Mouse (Mus musculus) lung, embryonic 16.5 days (tissue): Measurements from ENCODE around the gene Acat3. TPM values are rescaled to one million over a fixed set of nuclear protein-coding genes. Genes with fewer than 3 reads are reported as not detected.
"Not testable (repeated sequence)": the region's sequence is repeated elsewhere in the genome, so short reads cannot be mapped to it uniquely, and the experiment has no call there.

Experiments used
- ATAC-seq: fragments of 200-750 bp; cut with Nextera tagmentation; 2 replicates; pipeline ENCODE4 v1.8.0; 2017; ENCODE audit warnings: low read depth, mild to moderate bottlenecking, moderate library complexity
- H3K27ac ChIP-seq: fragments of 300-500 bp; sonication (generic); 2 replicates; pipeline ENCODE4 v1.5.1; 2014; ENCODE audit warnings: mild to moderate bottlenecking, control low read depth, low read length
- H3K27me3 ChIP-seq: fragments of 300-500 bp; sonication (generic); 2 replicates; pipeline ENCODE4 v1.6.1; 2014; ENCODE audit warnings: low read depth, low read length, mixed read lengths; ENCODE audit not compliant: control insufficient read depth, insufficient read depth
- H3K36me3 ChIP-seq: fragments of 300-500 bp; sonication (generic); 2 replicates; pipeline ENCODE4 v1.6.1; 2014; ENCODE audit warnings: low read length; ENCODE audit not compliant: control insufficient read depth, insufficient read depth
- H3K4me1 ChIP-seq: fragments of 300-500 bp; sonication (generic); replicated peaks from 2 replicates; pipeline ENCODE4 v1.6.1; 2014; ENCODE audit warnings: low read length, mixed read lengths; ENCODE audit not compliant: control insufficient read depth, insufficient read depth
- H3K4me2 ChIP-seq: fragments of 300-500 bp; sonication (generic); 2 replicates; pipeline ENCODE4 v1.6.1; 2014; ENCODE audit warnings: low read depth, low read length, control low read depth
- H3K4me3 ChIP-seq: fragments of 300-500 bp; sonication (generic); 2 replicates; pipeline ENCODE4 v1.5.1; 2014; ENCODE audit warnings: mild to moderate bottlenecking, low read length, control low read depth
- H3K9ac ChIP-seq: fragments of 300-500 bp; sonication (generic); 2 replicates; pipeline ENCODE4 v1.6.1; 2014; ENCODE audit warnings: low read length, control low read depth
- H3K9me3 ChIP-seq: fragments of 300-500 bp; sonication (generic); 2 replicates; pipeline ENCODE4 v1.6.1; 2016; ENCODE audit warnings: low read length; ENCODE audit not compliant: control insufficient read depth
- WGBS: fragments of 180-500 bp; shearing (Covaris S2); extraction: QIAGEN DNeasy Blood & Tissue Kit; methylation state at CpG from one replicate; pipeline ENCODE4 v1.1.7; 2014; 5-methylcytosine and 5-hydroxymethylcytosine counted together
- polyA plus RNA-seq: library from polyadenylated mRNA; unstranded; fragments of >200 nt; fragmentation: Nextera tagmentation; extraction: Ambion mirVana; gene quantifications from 2 replicates; pipeline ENCODE4 v1.2.1, GENCODE M21; 2015

Acat3 gene
- polyA plus RNA-seq, 1 experiment from 2014 or later, result 0.87 TPM

- H3K4me1 ChIP-seq, result peaks cover 5% of the 10 kb centered on the region; the same call in 1 of the 2 replicates
- no peaks in the 10 kb centered on the region for H3K9me3 ChIP-seq
- no peak overlapping the region for H3K4me2 ChIP-seq
- no peaks in the 10 kb centered on the region for H3K27me3 ChIP-seq
- no peak overlapping the region for H3K9ac ChIP-seq
- no peak overlapping the region for H3K4me3 ChIP-seq
- WGBS, result 88% methylated on average over 9 of the region's 9 CpGs
- H3K27ac ChIP-seq, result no peak overlapping the region
- peaks cover 2% of the 10 kb centered on the region; the same call in 1 of the 2 replicates for H3K36me3 ChIP-seq
- ATAC-seq, result no peak
These were observed 34.0 kb downstream of the Acat3 start for GRCm38 (mm10) chr17:12906436-12906835.

GRCm38 (mm10) chr17:12905810-12906209 is 34.6 kb downstream of the Acat3 start:
- Histone ChIP-seq H3K36me3 (peaks cover 2% of the 10 kb centered on the region; the same call in 1 of the 2 replicates), H3K27me3 (no peaks in the 10 kb centered on the region), H3K9ac (no peak overlapping the region), H3K27ac (no peak overlapping the region), H3K4me1 (peaks cover 5% of the 10 kb centered on the region; the same call in 1 of the 2 replicates), H3K9me3 (no peaks in the 10 kb centered on the region), H3K4me3 (no peak overlapping the region), H3K4me2 (no peak overlapping the region)
- WGBS, result 89% methylated on average over 4 of the region's 4 CpGs
- no peak for ATAC-seq

- 70% methylated on average over 1 of the region's 1 CpGs for WGBS
- ATAC-seq, result no peak
- Histone ChIP-seq H3K4me2 (no peak overlapping the region), H3K36me3 (peaks cover 2% of the 10 kb centered on the region; the same call in 1 of the 2 replicates), H3K9ac (no peak overlapping the region), H3K9me3 (no peaks in the 10 kb centered on the region), H3K4me1 (peaks cover 5% of the 10 kb centered on the region; the same call in 1 of the 2 replicates), H3K27me3 (no peaks in the 10 kb centered on the region), H3K27ac (0 out of 2 replicates have a peak overlapping the region, but pooled peaks have one; percentile 8), H3K4me3 (no peak overlapping the region)
These were observed 36.1 kb downstream of the Acat3 start for GRCm38 (mm10) chr17:12904349-12904748.

GRCm38 (mm10) chr17:12903372-12904333 is 36.7 kb downstream of the Acat3 start:
- peaks cover 2% of the 10 kb centered on the region; the same call in 1 of the 2 replicates for H3K36me3 ChIP-seq
- no peak overlapping the region for H3K4me2 ChIP-seq
- H3K27me3 ChIP-seq, result no peaks in the 10 kb centered on the region
- H3K9me3 ChIP-seq, result no peaks in the 10 kb centered on the region
- peaks cover 5% of the 10 kb centered on the region; the same call in 1 of the 2 replicates for H3K4me1 ChIP-seq
- no peak overlapping the region for H3K4me3 ChIP-seq
- no peak overlapping the region for H3K9ac ChIP-seq
- WGBS, result 38% methylated on average over 11 of the region's 12 CpGs
- ATAC-seq, result peak; percentile 75
- H3K27ac ChIP-seq, result peak overlapping the region; percentile 74

GRCm38 (mm10) chr17:12902291-12902690 is 38.1 kb downstream of the Acat3 start:
- H3K4me1 ChIP-seq, result peaks cover 5% of the 10 kb centered on the region; the same call in 1 of the 2 replicates
- no peak overlapping the region for H3K9ac ChIP-seq
- ATAC-seq, result no peak
- no peak overlapping the region for H3K4me3 ChIP-seq
- no peak overlapping the region for H3K4me2 ChIP-seq
- WGBS, result 84% methylated on average over 6 of the region's 6 CpGs
- H3K27me3 ChIP-seq, result no peaks in the 10 kb centered on the region
- H3K36me3 ChIP-seq, result peaks cover 2% of the 10 kb centered on the region; the same call in 1 of the 2 replicates
- no peak overlapping the region for H3K27ac ChIP-seq
- H3K9me3 ChIP-seq, result no peaks in the 10 kb centered on the region

GRCm38 (mm10) chr17:12898607-12899006 is 41.8 kb downstream of the Acat3 start:
- WGBS, result 41% methylated on average over 2 of the region's 2 CpGs

GRCm38 (mm10) chr17:12897674-12898073 is 42.7 kb downstream of the Acat3 start:
- peak; percentile 15; the same call in 1 of the 2 replicates for ATAC-seq
- Histone ChIP-seq H3K9ac (no peak overlapping the region), H3K4me2 (no peak overlapping the region), H3K27me3 (no peaks in the 10 kb centered on the region), H3K4me3 (no peak overlapping the region), H3K27ac (no peak overlapping the region), H3K36me3 (no peaks in the 10 kb centered on the region; the same call in 1 of the 2 replicates), H3K9me3 (no peaks in the 10 kb centered on the region), H3K4me1 (no peaks in the 10 kb centered on the region)
- WGBS, result 88% methylated on average over 5 of the region's 5 CpGs

More at GRCm38 (mm10) chr17:12898607-12899006, 41.8 kb downstream of the Acat3 start:
- H3K4me1 ChIP-seq, H3K36me3 ChIP-seq, H3K4me3 ChIP-seq, H3K27ac ChIP-seq, H3K4me2 ChIP-seq, ATAC-seq, H3K9ac ChIP-seq, H3K27me3 ChIP-seq, H3K9me3 ChIP-seq: not testable (repeated sequence)

- Histone ChIP-seq H3K27me3 (no peaks in the 10 kb centered on the region), H3K36me3 (no peaks in the 10 kb centered on the region), H3K4me2 (no peak overlapping the region), H3K27ac (no peak overlapping the region), H3K9ac (no peak overlapping the region), H3K4me3 (no peak overlapping the region), H3K4me1 (no peaks in the 10 kb centered on the region), H3K9me3 (no peaks in the 10 kb centered on the region)
- no peak for ATAC-seq
- WGBS, result 85% methylated on average over 9 of the region's 9 CpGs
These were observed 48.4 kb downstream of the Acat3 start for GRCm38 (mm10) chr17:12892033-12892432.

- H3K4me3 ChIP-seq, result no peak overlapping the region
- no peaks in the 10 kb centered on the region for H3K9me3 ChIP-seq
- no peaks in the 10 kb centered on the region for H3K36me3 ChIP-seq
- H3K4me2 ChIP-seq, result no peak overlapping the region
- no peaks in the 10 kb centered on the region for H3K27me3 ChIP-seq
- H3K9ac ChIP-seq, result no peak overlapping the region
- no peak for ATAC-seq
- 81% methylated on average over 4 of the region's 4 CpGs for WGBS
- no peak overlapping the region for H3K27ac ChIP-seq
- peaks cover 5% of the 10 kb centered on the region for H3K4me1 ChIP-seq
These were observed 49.3 kb downstream of the Acat3 start for GRCm38 (mm10) chr17:12891054-12891453.
